Mouse (Mus musculus): Measurements from ENCODE around the gene Ctnnb1. TPM values are rescaled to one million over a fixed set of nuclear protein-coding genes. Genes with fewer than 3 reads are reported as not detected.
A peak's percentile ranks its signal among the peaks of the same experiment; 100 is the strongest.

The Ctnnb1 gene
- polyA plus RNA-seq, 1 experiment from 2014 or later = 861 TPM

DNA sequence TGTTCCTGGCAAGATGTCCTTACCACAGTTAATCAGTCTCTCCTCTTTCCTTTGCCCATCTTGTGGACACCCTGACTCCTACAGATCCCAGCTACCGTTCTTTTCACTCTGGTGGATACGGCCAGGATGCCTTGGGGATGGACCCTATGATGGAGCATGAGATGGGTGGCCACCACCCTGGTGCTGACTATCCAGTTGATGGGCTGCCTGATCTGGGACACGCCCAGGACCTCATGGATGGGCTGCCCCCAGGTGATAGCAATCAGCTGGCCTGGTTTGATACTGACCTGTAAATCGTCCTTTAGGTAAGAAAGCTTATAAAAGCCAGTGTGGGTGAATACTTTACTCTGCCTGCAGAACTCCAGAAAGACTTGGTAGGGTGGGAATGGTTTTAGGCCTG, 30.2 kb downstream of the Ctnnb1 start:
- Histone ChIP-seq H3K36me3 (ENCODE audit: control insufficient read depth, insufficient read depth, low read length) (peaks cover 59% of the 10 kb centered on the region), H3K27ac (ENCODE audit: low read depth, low read length) (no peak overlapping the region), H3K4me3 (ENCODE audit: low read depth, low read length) (no peak overlapping the region), H3K9me3 (ENCODE audit: control insufficient read depth, low read length) (no peaks in the 10 kb centered on the region), H3K4me1 (replicated peaks; ENCODE audit: control insufficient read depth, insufficient read depth, low read length) (no peaks in the 10 kb centered on the region), H3K9ac (ENCODE audit: low read length) (no peak overlapping the region), H3K27me3 (ENCODE audit: control insufficient read depth, insufficient read depth, low read length) (no peaks in the 10 kb centered on the region), H3K4me2 (ENCODE audit: low read depth, low read length, severe bottlenecking) (no peak overlapping the region)
- no peak for DNase-seq (ENCODE audit: low spot score)
- no peak for ATAC-seq (replicated peaks; ENCODE audit: low FRiP score)
- WGBS = 89% methylated on average over 4 of the region's 4 CpGs

DNA sequence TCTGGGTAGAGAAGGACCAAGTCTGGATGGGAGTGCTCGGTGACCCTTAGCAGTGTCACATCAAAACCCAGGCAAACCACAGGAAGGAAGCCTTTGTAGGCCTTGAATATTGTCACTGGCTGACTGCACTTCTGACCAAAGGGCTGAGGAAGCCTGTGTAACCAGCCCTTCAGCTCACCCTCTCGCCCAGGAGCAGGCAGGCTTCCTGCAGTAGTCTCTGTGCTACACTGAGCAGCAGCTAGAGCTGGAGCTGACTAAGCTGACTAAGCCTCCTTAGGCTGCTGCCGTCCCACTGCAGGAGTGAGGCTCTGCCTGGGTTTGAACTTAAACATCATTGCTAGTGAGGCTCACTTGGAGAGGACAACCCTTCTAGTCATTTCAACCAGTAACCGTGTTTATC, 31.6 kb downstream of the Ctnnb1 start:
- H3K9me3 ChIP-seq (ENCODE audit: control insufficient read depth, low read length) = no peaks in the 10 kb centered on the region
- 89% methylated on average over 4 of the region's 4 CpGs for WGBS
- no peak overlapping the region for H3K27ac ChIP-seq (ENCODE audit: low read depth, low read length)
- H3K9ac ChIP-seq (ENCODE audit: low read length) = no peak overlapping the region
- DNase-seq (ENCODE audit: low spot score) (no peak), ATAC-seq (replicated peaks; ENCODE audit: low FRiP score) (no peak)
- H3K4me2 ChIP-seq (ENCODE audit: low read depth, low read length, severe bottlenecking) = no peak overlapping the region
- H3K4me3 ChIP-seq (ENCODE audit: low read depth, low read length) = no peak overlapping the region
- H3K4me1 ChIP-seq (replicated peaks; ENCODE audit: control insufficient read depth, insufficient read depth, low read length) = no peaks in the 10 kb centered on the region
- H3K27me3 ChIP-seq (ENCODE audit: control insufficient read depth, insufficient read depth, low read length) = no peaks in the 10 kb centered on the region
- peaks cover 51% of the 10 kb centered on the region for H3K36me3 ChIP-seq (ENCODE audit: control insufficient read depth, insufficient read depth, low read length)

DNA sequence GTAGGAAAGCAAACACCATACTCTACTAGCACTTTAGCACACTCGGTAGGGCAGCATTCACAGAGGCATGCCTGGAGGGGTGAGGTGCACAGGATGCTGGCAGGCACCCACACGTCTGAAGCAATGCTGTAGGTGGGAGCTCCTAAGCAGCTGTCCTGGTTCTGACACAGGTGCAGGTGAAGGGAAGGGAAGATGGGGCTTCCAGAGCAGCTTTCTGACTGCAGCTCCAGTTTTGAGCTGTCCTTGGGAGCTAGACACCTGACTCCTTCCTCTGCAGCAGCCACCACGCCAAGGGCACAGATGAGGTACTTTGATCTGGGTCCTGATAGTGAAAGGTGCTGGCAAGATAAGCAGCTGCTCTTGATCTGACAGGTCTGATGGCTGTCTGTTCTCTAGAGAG, 32.5 kb downstream of the Ctnnb1 start:
- H3K4me2 ChIP-seq (ENCODE audit: low read depth, low read length, severe bottlenecking) = no peak overlapping the region
- ATAC-seq (replicated peaks; ENCODE audit: low FRiP score) = no peak
- H3K4me1 ChIP-seq (replicated peaks; ENCODE audit: control insufficient read depth, insufficient read depth, low read length) = no peaks in the 10 kb centered on the region
- no peaks in the 10 kb centered on the region for H3K27me3 ChIP-seq (ENCODE audit: control insufficient read depth, insufficient read depth, low read length)
- no peak overlapping the region for H3K4me3 ChIP-seq (ENCODE audit: low read depth, low read length)
- 85% methylated on average over 3 of the region's 3 CpGs for WGBS
- no peak overlapping the region for H3K9ac ChIP-seq (ENCODE audit: low read length)
- no peak for DNase-seq (ENCODE audit: low spot score)
- peaks cover 45% of the 10 kb centered on the region for H3K36me3 ChIP-seq (ENCODE audit: control insufficient read depth, insufficient read depth, low read length)
- no peak overlapping the region for H3K27ac ChIP-seq (ENCODE audit: low read depth, low read length)
- H3K9me3 ChIP-seq (ENCODE audit: control insufficient read depth, low read length) = no peaks in the 10 kb centered on the region

DNA sequence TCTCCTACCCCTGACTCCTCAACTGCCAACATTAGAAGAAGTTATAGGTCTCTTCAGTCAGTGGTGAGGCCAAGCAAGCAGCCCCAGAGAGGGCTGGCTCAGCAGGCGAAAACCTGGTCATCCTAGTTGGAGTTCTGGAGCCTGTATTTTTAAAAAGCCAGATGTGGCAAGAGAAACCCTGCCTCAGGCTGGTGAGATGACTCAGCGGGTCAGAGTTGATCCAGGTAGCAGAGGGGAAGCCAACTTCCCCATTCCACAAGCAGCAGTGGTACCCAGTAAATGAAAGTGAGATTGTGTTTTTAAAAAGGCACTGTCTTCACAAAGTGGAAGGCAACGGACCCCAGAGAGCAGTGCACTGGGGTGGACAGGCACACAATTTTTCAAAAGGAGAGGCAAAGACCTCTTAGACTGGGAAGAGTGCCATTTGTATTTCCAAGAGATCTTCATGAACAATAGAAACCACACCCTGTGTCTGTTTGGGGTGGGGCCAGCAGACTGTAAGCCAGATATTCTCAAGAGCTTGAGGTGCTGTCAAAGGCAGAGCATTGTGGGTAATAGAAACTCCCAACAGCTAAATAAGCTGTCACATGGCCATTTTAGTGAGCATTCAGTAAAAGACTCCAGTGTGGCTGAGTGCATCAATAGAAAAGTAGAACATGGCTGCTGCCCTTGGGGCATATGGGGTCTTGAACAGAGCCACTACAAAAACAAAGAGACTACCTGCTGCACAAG, 33.1 kb downstream of the Ctnnb1 start:
- no peak for DNase-seq (ENCODE audit: low spot score)
- no peak overlapping the region for H3K9ac ChIP-seq (ENCODE audit: low read length)
- H3K4me3 ChIP-seq (ENCODE audit: low read depth, low read length) = no peak overlapping the region
- H3K4me1 ChIP-seq (replicated peaks; ENCODE audit: control insufficient read depth, insufficient read depth, low read length) = no peaks in the 10 kb centered on the region
- H3K9me3 ChIP-seq (ENCODE audit: control insufficient read depth, low read length) = no peaks in the 10 kb centered on the region
- no peaks in the 10 kb centered on the region for H3K27me3 ChIP-seq (ENCODE audit: control insufficient read depth, insufficient read depth, low read length)
- WGBS = 91% methylated on average over 3 of the region's 3 CpGs
- no peak for ATAC-seq (replicated peaks; ENCODE audit: low FRiP score)
- H3K36me3 ChIP-seq (ENCODE audit: control insufficient read depth, insufficient read depth, low read length) = peaks cover 38% of the 10 kb centered on the region
- no peak overlapping the region for H3K4me2 ChIP-seq (ENCODE audit: low read depth, low read length, severe bottlenecking)
- H3K27ac ChIP-seq (ENCODE audit: low read depth, low read length) = 0 out of 2 replicates have a peak overlapping the region, but pooled peaks have one; percentile 12

DNA sequence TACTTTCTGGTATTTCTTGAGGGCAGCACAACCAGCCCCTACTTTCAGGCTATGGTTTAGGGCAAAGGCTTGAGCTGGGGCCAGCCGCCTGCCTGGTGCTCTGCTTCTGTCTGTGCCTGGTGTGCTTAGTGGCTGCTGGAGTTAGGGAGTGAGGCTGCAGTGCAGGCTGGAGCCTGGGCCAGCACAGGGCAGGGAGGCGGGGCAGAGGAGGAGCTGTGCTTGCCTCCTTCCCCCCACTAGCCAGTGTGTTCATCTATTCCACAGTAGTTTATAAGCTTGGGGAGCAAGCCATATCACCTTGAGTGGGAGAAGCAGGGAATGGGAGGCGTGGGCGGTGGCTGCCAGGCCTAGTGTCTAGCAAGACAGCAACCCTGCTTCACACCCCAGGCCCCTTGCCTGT, 34.1 kb downstream of the Ctnnb1 start:
- WGBS = 89% methylated on average over 4 of the region's 4 CpGs
- H3K4me1 ChIP-seq (replicated peaks; ENCODE audit: control insufficient read depth, insufficient read depth, low read length) = no peaks in the 10 kb centered on the region
- no peak overlapping the region for H3K27ac ChIP-seq (ENCODE audit: low read depth, low read length)
- no peaks in the 10 kb centered on the region for H3K9me3 ChIP-seq (ENCODE audit: control insufficient read depth, low read length)
- no peak for DNase-seq (ENCODE audit: low spot score)
- H3K9ac ChIP-seq (ENCODE audit: low read length) = no peak overlapping the region
- H3K36me3 ChIP-seq (ENCODE audit: control insufficient read depth, insufficient read depth, low read length) = peaks cover 32% of the 10 kb centered on the region
- H3K4me3 ChIP-seq (ENCODE audit: low read depth, low read length) = no peak overlapping the region
- no peak overlapping the region for H3K4me2 ChIP-seq (ENCODE audit: low read depth, low read length, severe bottlenecking)
- no peaks in the 10 kb centered on the region for H3K27me3 ChIP-seq (ENCODE audit: control insufficient read depth, insufficient read depth, low read length)
- ATAC-seq (replicated peaks; ENCODE audit: low FRiP score) = no peak

DNA sequence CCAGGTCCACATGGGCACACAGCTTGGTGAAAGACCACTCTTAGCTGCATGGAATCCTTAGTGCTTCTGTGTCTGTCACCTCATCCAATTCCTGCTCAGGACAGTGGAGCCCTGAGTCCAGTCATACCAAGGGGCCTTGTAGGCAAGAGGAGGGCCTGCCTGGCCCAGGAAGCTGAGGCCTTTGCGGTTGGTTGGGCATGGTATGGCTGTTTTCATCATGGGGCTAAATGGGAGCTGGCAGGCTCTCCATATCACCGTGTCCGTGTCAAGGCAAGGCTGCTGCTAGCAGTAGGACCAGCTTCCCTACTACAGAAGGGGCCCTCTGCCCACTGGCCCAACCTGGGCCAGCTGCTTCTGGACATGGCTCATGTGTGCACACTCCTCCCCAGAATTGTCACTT, 34.7 kb downstream of the Ctnnb1 start:
- no peak for ATAC-seq (replicated peaks; ENCODE audit: low FRiP score)
- 95% methylated on average over 3 of the region's 3 CpGs for WGBS
- H3K27ac ChIP-seq (ENCODE audit: low read depth, low read length) = no peak overlapping the region; the same call in 1 of the 2 replicates
- H3K36me3 ChIP-seq (ENCODE audit: control insufficient read depth, insufficient read depth, low read length) = peaks cover 32% of the 10 kb centered on the region
- H3K4me3 ChIP-seq (ENCODE audit: low read depth, low read length) = no peak overlapping the region
- no peak overlapping the region for H3K9ac ChIP-seq (ENCODE audit: low read length)
- H3K4me1 ChIP-seq (replicated peaks; ENCODE audit: control insufficient read depth, insufficient read depth, low read length) = no peaks in the 10 kb centered on the region
- H3K4me2 ChIP-seq (ENCODE audit: low read depth, low read length, severe bottlenecking) = no peak overlapping the region
- H3K9me3 ChIP-seq (ENCODE audit: control insufficient read depth, low read length) = no peaks in the 10 kb centered on the region
- no peaks in the 10 kb centered on the region for H3K27me3 ChIP-seq (ENCODE audit: control insufficient read depth, insufficient read depth, low read length)
- DNase-seq (ENCODE audit: low spot score) = no peak

DNA sequence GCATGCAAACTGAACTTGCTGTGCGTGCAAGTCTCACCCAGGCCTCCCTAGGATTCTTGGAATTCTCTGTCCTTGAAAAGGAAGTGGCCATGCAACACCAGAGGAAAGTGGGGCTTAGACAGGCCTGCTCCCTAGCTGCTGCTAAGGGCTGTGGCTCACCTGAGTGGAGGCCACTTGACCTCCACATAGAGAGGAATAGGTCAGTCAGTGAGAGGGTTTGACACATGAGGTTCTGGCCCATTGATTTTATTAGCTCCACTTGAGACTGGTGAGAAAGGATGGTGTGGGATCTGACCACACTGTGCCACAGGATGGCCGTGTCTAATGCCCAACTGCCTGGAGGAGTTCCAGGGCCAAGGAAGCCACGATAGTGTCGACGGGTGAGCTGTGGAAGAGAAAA, 35.2 kb downstream of the Ctnnb1 start:
- Histone ChIP-seq H3K4me2 (ENCODE audit: low read depth, low read length, severe bottlenecking) (no peak overlapping the region), H3K4me3 (ENCODE audit: low read depth, low read length) (no peak overlapping the region), H3K36me3 (ENCODE audit: control insufficient read depth, insufficient read depth, low read length) (peaks cover 29% of the 10 kb centered on the region), H3K27ac (ENCODE audit: low read depth, low read length) (no peak overlapping the region), H3K27me3 (ENCODE audit: control insufficient read depth, insufficient read depth, low read length) (no peaks in the 10 kb centered on the region), H3K9ac (ENCODE audit: low read length) (no peak overlapping the region), H3K9me3 (ENCODE audit: control insufficient read depth, low read length) (no peaks in the 10 kb centered on the region), H3K4me1 (replicated peaks; ENCODE audit: control insufficient read depth, insufficient read depth, low read length) (no peaks in the 10 kb centered on the region)
- ATAC-seq (replicated peaks; ENCODE audit: low FRiP score) = no peak
- WGBS = 91% methylated on average over 5 of the region's 5 CpGs
- no peak for DNase-seq (ENCODE audit: low spot score)

DNA sequence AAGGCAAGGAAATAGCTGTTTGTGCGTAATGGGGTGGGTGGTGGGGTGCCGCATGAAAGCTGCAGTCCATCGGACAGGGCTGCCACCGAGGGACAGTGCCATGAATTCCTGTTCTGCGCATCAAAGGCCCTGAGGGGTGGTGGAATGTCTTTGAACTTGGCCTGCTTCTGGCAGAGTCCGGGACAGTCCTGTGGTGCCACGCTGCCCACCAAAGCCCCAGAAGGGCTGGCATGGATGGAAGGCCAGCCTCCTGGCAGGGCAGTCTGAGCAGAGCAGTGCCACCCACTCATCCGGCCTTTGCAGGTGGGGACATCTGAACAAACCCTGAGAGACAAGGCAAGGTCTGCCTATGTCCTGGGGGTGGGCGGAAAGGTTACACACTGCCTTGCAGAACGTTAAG, 36.0 kb downstream of the Ctnnb1 start:
- Histone ChIP-seq H3K4me3 (ENCODE audit: low read depth, low read length) (no peak overlapping the region), H3K9me3 (ENCODE audit: control insufficient read depth, low read length) (no peaks in the 10 kb centered on the region), H3K36me3 (ENCODE audit: control insufficient read depth, insufficient read depth, low read length) (peaks cover 24% of the 10 kb centered on the region; the same call in 1 of the 2 replicates), H3K9ac (ENCODE audit: low read length) (no peak overlapping the region), H3K27ac (ENCODE audit: low read depth, low read length) (no peak overlapping the region), H3K4me2 (ENCODE audit: low read depth, low read length, severe bottlenecking) (no peak overlapping the region), H3K27me3 (ENCODE audit: control insufficient read depth, insufficient read depth, low read length) (no peaks in the 10 kb centered on the region), H3K4me1 (replicated peaks; ENCODE audit: control insufficient read depth, insufficient read depth, low read length) (no peaks in the 10 kb centered on the region)
- no peak for ATAC-seq (replicated peaks; ENCODE audit: low FRiP score)
- WGBS = 88% methylated on average over 10 of the region's 10 CpGs
- DNase-seq (ENCODE audit: low spot score) = no peak

DNA sequence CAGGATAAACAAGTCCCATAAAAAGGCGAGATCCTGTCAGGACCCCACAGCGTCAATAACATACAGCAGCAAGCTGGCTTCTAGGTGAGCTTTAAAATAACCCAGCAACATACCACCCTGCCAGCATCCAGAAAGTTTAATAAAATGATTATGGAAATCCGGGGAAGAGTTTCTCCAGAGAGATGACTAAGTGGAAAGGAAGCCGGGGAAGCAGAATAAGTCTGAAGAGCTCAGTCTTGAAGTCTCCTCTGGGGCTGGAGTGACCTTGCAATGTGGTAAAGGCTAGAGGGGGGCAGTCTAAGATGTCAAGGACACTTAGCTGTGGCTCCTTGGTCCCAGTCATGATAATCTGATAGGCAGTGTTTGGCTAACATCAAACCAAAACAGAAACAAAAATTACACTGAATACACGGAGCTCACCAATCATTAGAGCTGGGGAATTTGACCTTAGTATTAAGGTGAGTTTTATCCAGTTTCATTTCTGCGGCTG, 44.1 kb downstream of the Ctnnb1 start:
- no peak for DNase-seq (ENCODE audit: low spot score)

More for the DNA sequence above, 44.1 kb downstream of the Ctnnb1 start:
- no peak overlapping the region for H3K4me2 ChIP-seq (ENCODE audit: low read depth, low read length, severe bottlenecking)
- H3K4me1 ChIP-seq (replicated peaks; ENCODE audit: control insufficient read depth, insufficient read depth, low read length) = no peaks in the 10 kb centered on the region
- H3K36me3 ChIP-seq (ENCODE audit: control insufficient read depth, insufficient read depth, low read length) = peaks cover 2% of the 10 kb centered on the region; the same call in 1 of the 2 replicates
- no peak overlapping the region for H3K4me3 ChIP-seq (ENCODE audit: low read depth, low read length)
- no peak overlapping the region for H3K27ac ChIP-seq (ENCODE audit: low read depth, low read length)
- H3K9ac ChIP-seq (ENCODE audit: low read length) = no peak overlapping the region
- no peaks in the 10 kb centered on the region for H3K9me3 ChIP-seq (ENCODE audit: control insufficient read depth, low read length)
- 87% methylated on average over 6 of the region's 6 CpGs for WGBS
- ATAC-seq (replicated peaks; ENCODE audit: low FRiP score) = no peak
- no peaks in the 10 kb centered on the region for H3K27me3 ChIP-seq (ENCODE audit: control insufficient read depth, insufficient read depth, low read length)
